8 mouse cellular contexts compared by ENCODE assay signal in the genomic region with DNA sequence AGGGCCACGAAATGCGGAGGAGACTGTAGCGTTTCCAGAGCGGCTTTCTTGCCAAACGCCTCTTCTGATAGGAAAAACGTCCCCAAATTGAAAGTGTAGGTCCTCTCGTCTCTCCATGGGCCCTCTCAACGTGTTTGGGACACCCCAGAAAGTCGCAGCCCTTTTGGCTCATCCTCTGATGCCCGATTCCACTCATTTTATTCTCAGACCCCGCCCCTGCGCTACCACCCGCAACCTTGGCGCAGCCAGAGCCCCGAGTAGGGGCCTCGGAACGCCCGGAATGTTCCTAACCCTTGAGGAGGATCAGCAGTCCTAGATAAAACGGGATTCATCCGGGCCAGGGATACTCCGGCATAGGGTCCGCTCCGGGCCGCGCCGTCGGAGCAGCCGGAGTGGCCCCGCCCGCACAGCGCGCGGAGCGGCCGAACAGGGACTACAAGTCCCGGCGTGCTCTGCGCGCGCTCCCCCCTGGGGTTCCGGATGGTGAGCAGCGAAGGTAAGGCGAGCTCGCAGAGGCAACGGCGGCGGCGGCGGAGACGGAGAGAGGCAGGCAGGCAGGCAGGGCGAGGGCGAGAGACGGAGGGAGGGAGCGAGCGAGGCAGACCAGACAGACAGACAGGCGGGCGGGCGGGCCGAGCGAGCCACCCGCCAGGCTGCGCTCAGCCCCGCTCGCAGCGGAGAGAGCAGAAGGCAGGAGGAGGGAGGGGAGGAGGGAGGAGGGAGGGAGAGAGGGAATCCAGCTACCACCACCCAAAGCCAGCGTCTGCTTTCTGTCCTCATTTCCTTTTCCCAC. TPM values are rescaled to one million over a fixed set of nuclear protein-coding genes. Genes with fewer than 3 reads are reported as not detected.
DNase-seq lines count a peak whose midpoint lies in the region; ATAC-seq and TF ChIP-seq lines count a peak whose summit lies in the region.

A gene (plus strand): TSS at position 233 of the 793 bp plus-strand sequence.

- H3K9me3 ChIP-seq in embryonic facial prominence, embryonic 13.5 days: no peaks in the 10 kb centered on the region
- no peaks in the 10 kb centered on the region for H3K9me3 ChIP-seq in limb, embryonic 12.5 days
- no peaks in the 10 kb centered on the region for H3K9me3 ChIP-seq in midbrain, embryonic 14.5 days (ENCODE audit: control insufficient read depth, low read length)

- intact Hi-C loops in heart, adult 2 months (cut with DNase I): loop anchor here (1.0 to 5.0 kb wide), 3 partner anchors 27 to 191 kb away; no protein-coding TSS in a partner anchor

- no peak for TF ChIP-seq CTCF in heart, adult 2 months (IDR thresholded peaks at IDR 0.05)

- peak within 1 kb of the TSS; percentile 91 for H3K4me3 ChIP-seq in embryonic facial prominence, embryonic 13.5 days
- H3K4me3 ChIP-seq in heart, adult 2 months: peak within 1 kb of the TSS; percentile 99
- H3K4me3 ChIP-seq in limb, embryonic 12.5 days (replicated peaks): peak within 1 kb of the TSS; percentile 96
- peak within 1 kb of the TSS; percentile 95 for H3K4me3 ChIP-seq in midbrain, embryonic 14.5 days (replicated peaks; ENCODE audit: low read depth, low read length)

- no peaks in the 10 kb centered on the region for H3K36me3 ChIP-seq in embryonic facial prominence, embryonic 13.5 days
- H3K36me3 ChIP-seq in heart, adult 2 months (ENCODE audit: control insufficient read depth, insufficient read depth, low read length): no peaks in the 10 kb centered on the region
- peaks cover 4% of the 10 kb centered on the region; the same call in 1 of the 2 replicates for H3K36me3 ChIP-seq in limb, embryonic 12.5 days
- H3K36me3 ChIP-seq in midbrain, embryonic 14.5 days (ENCODE audit: control insufficient read depth, insufficient read depth, low read length): no peaks in the 10 kb centered on the region

- no peaks in the 10 kb centered on the region for H3K79me2 ChIP-seq in heart, adult 2 months (replicated peaks; ENCODE audit: control insufficient read depth, insufficient read depth, low read length)

- H3K9ac ChIP-seq in embryonic facial prominence, embryonic 13.5 days: peak within 1 kb of the TSS; percentile 100
- peak within 1 kb of the TSS; percentile 95 for H3K9ac ChIP-seq in heart, adult 2 months (ENCODE audit: low read depth, low read length)
- H3K9ac ChIP-seq in limb, embryonic 12.5 days (replicated peaks): peak within 1 kb of the TSS; percentile 98
- H3K9ac ChIP-seq in midbrain, embryonic 14.5 days (replicated peaks; ENCODE audit: low read length): peak within 1 kb of the TSS; percentile 98

- TF ChIP-seq POLR2A in heart, adult 2 months (IDR thresholded peaks at IDR 0.05; ENCODE audit: insufficient read depth, low read depth, low read length): peak; percentile 77

- H3K4me1 ChIP-seq in embryonic facial prominence, embryonic 13.5 days: peaks cover 40% of the 10 kb centered on the region
- peaks cover 5% of the 10 kb centered on the region for H3K4me1 ChIP-seq in heart, adult 2 months (ENCODE audit: control insufficient read depth, insufficient read depth, low read length)
- H3K4me1 ChIP-seq in limb, embryonic 12.5 days (replicated peaks): peaks cover 57% of the 10 kb centered on the region
- peaks cover 33% of the 10 kb centered on the region for H3K4me1 ChIP-seq in midbrain, embryonic 14.5 days (ENCODE audit: control insufficient read depth, insufficient read depth, low read length)

- peak within 1 kb of the TSS; percentile 98 for H3K27ac ChIP-seq in embryonic facial prominence, embryonic 13.5 days
- H3K27ac ChIP-seq in heart, adult 2 months: peak within 1 kb of the TSS; percentile 96
- H3K27ac ChIP-seq in limb, embryonic 12.5 days: peak within 1 kb of the TSS; percentile 98
- H3K27ac ChIP-seq in midbrain, embryonic 14.5 days (replicated peaks; ENCODE audit: low read depth, low read length): peak within 1 kb of the TSS; percentile 96

- H3K27me3 ChIP-seq in embryonic facial prominence, embryonic 13.5 days: peaks cover 17% of the 10 kb centered on the region
- H3K27me3 ChIP-seq in heart, adult 2 months (ENCODE audit: control insufficient read depth, insufficient read depth, low read length): no peaks in the 10 kb centered on the region
- peaks cover 11% of the 10 kb centered on the region for H3K27me3 ChIP-seq in limb, embryonic 12.5 days
- H3K27me3 ChIP-seq in midbrain, embryonic 14.5 days (ENCODE audit: control insufficient read depth, insufficient read depth, low read length): peaks cover 14% of the 10 kb centered on the region

- H3K4me2 ChIP-seq in embryonic facial prominence, embryonic 13.5 days: peak within 1 kb of the TSS; percentile 94
- H3K4me2 ChIP-seq in limb, embryonic 12.5 days: peak within 1 kb of the TSS; percentile 97
- H3K4me2 ChIP-seq in midbrain, embryonic 14.5 days (ENCODE audit: low read length): peak within 1 kb of the TSS; percentile 98

- ATAC-seq in embryonic facial prominence, embryonic 13.5 days (ENCODE audit: insufficient number of reproducible peaks, insufficient read depth, low FRiP score, low TSS enrichment, low read depth): peak; percentile 74
- ATAC-seq in limb, embryonic 12.5 days (ENCODE audit: insufficient number of reproducible peaks, insufficient read depth, low FRiP score, low TSS enrichment, low read depth): peak; percentile 74
- peak; percentile 83 for ATAC-seq in midbrain, embryonic 14.5 days (ENCODE audit: low FRiP score, low TSS enrichment)

- TF ChIP-seq EP300 in heart, adult 2 months (IDR thresholded peaks at IDR 0.05; ENCODE audit: insufficient read depth, low read depth, low read length): no peak

- peak; percentile 92 for DNase-seq in 416B (ENCODE audit: low read depth)
- peak; percentile 85 to 89 for DNase-seq in adrenal gland, postnatal 4 days (ENCODE audit: low spot score in 2 of 2)
- peak; percentile 95 to 96 for DNase-seq in heart, adult 2 months
- peak; percentile 90 to 91 for DNase-seq in kidney, adult 8-10 months
- peak; percentile 97 for DNase-seq in midbrain, embryonic 14.5 days
- peak; percentile 88 for DNase-seq in spleen, adult 12 weeks (ENCODE audit: low spot score)

- WGBS in embryonic facial prominence, embryonic 13.5 days: under 1% methylated on average over 66 of the region's 66 CpGs
- 1% methylated on average over 62 of the region's 66 CpGs for WGBS in heart, adult 2 months
- WGBS in limb, embryonic 12.5 days: under 1% methylated on average over 65 of the region's 66 CpGs
- under 1% methylated on average over 63 of the region's 66 CpGs for WGBS in midbrain, embryonic 14.5 days

RNA-seq across cellular contexts. Expression of the gene that starts here (rescaled TPM):
- total RNA-seq in adrenal gland, postnatal 4 days (2021): 10 to 100 TPM; 92.5 to 98.7 TPM
- 12.8 and 14.3 TPM in 2 replicates for polyA plus RNA-seq in embryonic facial prominence, embryonic 13.5 days (2015; fragmentation: Nextera tagmentation; extraction: Ambion mirVana)
- 10 to 100 TPM; 42.6 to 50.9 TPM for total RNA-seq in heart, adult 2 months (2021)
- polyA plus RNA-seq in heart, adult 2 months (2012; rRNA removed): 19.5 and 21.8 TPM in 2 replicates
- 13.2 and 14.5 TPM in 2 replicates for polyA plus RNA-seq in limb, embryonic 12.5 days (2016; fragmentation: Nextera tagmentation; extraction: Ambion mirVana)
- 13.0 and 15.3 TPM in 2 replicates for polyA plus RNA-seq in midbrain, embryonic 14.5 days (2014; fragmentation: Nextera tagmentation; extraction: Ambion mirVana)

Comparison
In these comparisons a context has a peak if more than half of its experiments do, and no peak if none do; other contexts are left out.
1. Peak in every context shown above with its lines: DNase-seq, ATAC-seq, H3K4me3 ChIP-seq and H3K27ac ChIP-seq.